Mouse (Mus musculus): ENCODE data around the gene Gabrb3. TPM values are rescaled to one million over a fixed set of nuclear protein-coding genes. Genes with fewer than 3 reads are reported as not detected.

Gene Gabrb3
- 1.6 and 1.9 TPM in 2 replicates for polyA plus RNA-seq (2015; fragmentation: Nextera tagmentation; extraction: Ambion mirVana)

GRCm38 (mm10) chr7:57419392-57419791, at the start of gene Gabrb3:
TSS of gene Gabrb3 (plus strand) at chr7:57419692.
- no peak for ATAC-seq (ENCODE audit: insufficient read depth, low FRiP score)
- H3K9ac ChIP-seq (ENCODE audit: low read length): no peak within 1 kb of the TSS
- H3K27me3 ChIP-seq (ENCODE audit: control insufficient read depth, insufficient read depth, low read length): no peaks in the 10 kb centered on the region
- H3K4me3 ChIP-seq (replicated peaks; ENCODE audit: low read length): no peak within 1 kb of the TSS
- no peaks in the 10 kb centered on the region for H3K9me3 ChIP-seq (replicated peaks; ENCODE audit: control insufficient read depth, low read length)
- no peaks in the 10 kb centered on the region for H3K36me3 ChIP-seq (ENCODE audit: control insufficient read depth, insufficient read depth, low read length)
- WGBS: 68% methylated on average over 2 of the region's 2 CpGs
- H3K4me1 ChIP-seq (ENCODE audit: control insufficient read depth, insufficient read depth, low read length): no peaks in the 10 kb centered on the region
- no peak within 1 kb of the TSS for H3K27ac ChIP-seq (ENCODE audit: low read length)
- no peak within 1 kb of the TSS for H3K4me2 ChIP-seq (ENCODE audit: low read depth, low read length)

GRCm38 (mm10) chr7:57384112-57384511, 35.4 kb upstream of the Gabrb3 start:
- ATAC-seq (ENCODE audit: insufficient read depth, low FRiP score): no peak
- Histone ChIP-seq H3K27ac (ENCODE audit: low read length) (no peak overlapping the region), H3K27me3 (ENCODE audit: control insufficient read depth, insufficient read depth, low read length) (peaks cover 15% of the 10 kb centered on the region), H3K9ac (ENCODE audit: low read length) (no peak overlapping the region), H3K9me3 (replicated peaks; ENCODE audit: control insufficient read depth, low read length) (no peaks in the 10 kb centered on the region), H3K36me3 (ENCODE audit: control insufficient read depth, insufficient read depth, low read length) (no peaks in the 10 kb centered on the region), H3K4me2 (ENCODE audit: low read depth, low read length) (no peak overlapping the region), H3K4me3 (replicated peaks; ENCODE audit: low read length) (no peak overlapping the region), H3K4me1 (ENCODE audit: control insufficient read depth, insufficient read depth, low read length) (0 out of 2 replicates have a peak, but pooled peaks cover 6% of the 10 kb centered on the region)
- WGBS: 16% methylated on average over 4 of the region's 4 CpGs

- Histone ChIP-seq H3K36me3 (ENCODE audit: control insufficient read depth, insufficient read depth, low read length) (no peaks in the 10 kb centered on the region), H3K4me1 (ENCODE audit: control insufficient read depth, insufficient read depth, low read length) (0 out of 2 replicates have a peak, but pooled peaks cover 6% of the 10 kb centered on the region), H3K27me3 (ENCODE audit: control insufficient read depth, insufficient read depth, low read length) (peaks cover 15% of the 10 kb centered on the region), H3K4me2 (ENCODE audit: low read depth, low read length) (peak within 1 kb of the TSS; percentile 96), H3K9ac (ENCODE audit: low read length) (peak within 1 kb of the TSS; percentile 69), H3K27ac (ENCODE audit: low read length) (no peak within 1 kb of the TSS), H3K4me3 (replicated peaks; ENCODE audit: low read length) (peak within 1 kb of the TSS; percentile 55), H3K9me3 (replicated peaks; ENCODE audit: control insufficient read depth, low read length) (no peaks in the 10 kb centered on the region)
- ATAC-seq (ENCODE audit: insufficient read depth, low FRiP score): peak; percentile 58; the same call in 1 of the 2 replicates
- 1% methylated on average over 69 of the region's 71 CpGs for WGBS
Measured at GRCm38 (mm10) chr7:57386517-57387340, 32.8 kb upstream of the Gabrb3 start, which contains the start of gene Gabrg3. TSS of gene Gabrg3 (minus strand) at chr7:57387188.

- H3K27me3 ChIP-seq (ENCODE audit: control insufficient read depth, insufficient read depth, low read length): peaks cover 15% of the 10 kb centered on the region
- 22% methylated on average over 6 of the region's 6 CpGs for WGBS
- H3K4me1 ChIP-seq (ENCODE audit: control insufficient read depth, insufficient read depth, low read length): 0 out of 2 replicates have a peak, but pooled peaks cover 6% of the 10 kb centered on the region
- ATAC-seq (ENCODE audit: insufficient read depth, low FRiP score): no peak
- H3K4me2 ChIP-seq (ENCODE audit: low read depth, low read length): peak overlapping the region; percentile 96
- H3K9ac ChIP-seq (ENCODE audit: low read length): peak overlapping the region; percentile 69
- no peaks in the 10 kb centered on the region for H3K9me3 ChIP-seq (replicated peaks; ENCODE audit: control insufficient read depth, low read length)
- peak overlapping the region; percentile 55 for H3K4me3 ChIP-seq (replicated peaks; ENCODE audit: low read length)
- H3K27ac ChIP-seq (ENCODE audit: low read length): no peak overlapping the region
- H3K36me3 ChIP-seq (ENCODE audit: control insufficient read depth, insufficient read depth, low read length): no peaks in the 10 kb centered on the region
Measured at GRCm38 (mm10) chr7:57387341-57387654, 32.2 kb upstream of the Gabrb3 start.

- ATAC-seq (ENCODE audit: insufficient read depth, low FRiP score): no peak
- Histone ChIP-seq H3K27ac (ENCODE audit: low read length) (no peak overlapping the region), H3K9ac (ENCODE audit: low read length) (no peak overlapping the region), H3K4me2 (ENCODE audit: low read depth, low read length) (no peak overlapping the region), H3K9me3 (replicated peaks; ENCODE audit: control insufficient read depth, low read length) (no peaks in the 10 kb centered on the region), H3K4me3 (replicated peaks; ENCODE audit: low read length) (no peak overlapping the region), H3K4me1 (ENCODE audit: control insufficient read depth, insufficient read depth, low read length) (0 out of 2 replicates have a peak, but pooled peaks cover 6% of the 10 kb centered on the region), H3K27me3 (ENCODE audit: control insufficient read depth, insufficient read depth, low read length) (peaks cover 15% of the 10 kb centered on the region), H3K36me3 (ENCODE audit: control insufficient read depth, insufficient read depth, low read length) (no peaks in the 10 kb centered on the region)
- WGBS: 40% methylated on average over 4 of the region's 4 CpGs
Measured at GRCm38 (mm10) chr7:57390046-57390445, 29.4 kb upstream of the Gabrb3 start.

GRCm38 (mm10) chr7:57393551-57393950, 25.9 kb upstream of the Gabrb3 start:
- 87% methylated on average over 4 of the region's 4 CpGs for WGBS
- no peak for ATAC-seq (ENCODE audit: insufficient read depth, low FRiP score)
- H3K27me3 ChIP-seq (ENCODE audit: control insufficient read depth, insufficient read depth, low read length): no peaks in the 10 kb centered on the region
- no peak overlapping the region for H3K9ac ChIP-seq (ENCODE audit: low read length)
- H3K9me3 ChIP-seq (replicated peaks; ENCODE audit: control insufficient read depth, low read length): no peaks in the 10 kb centered on the region
- no peaks in the 10 kb centered on the region for H3K4me1 ChIP-seq (ENCODE audit: control insufficient read depth, insufficient read depth, low read length)
- H3K27ac ChIP-seq (ENCODE audit: low read length): no peak overlapping the region
- H3K4me3 ChIP-seq (replicated peaks; ENCODE audit: low read length): no peak overlapping the region
- H3K4me2 ChIP-seq (ENCODE audit: low read depth, low read length): no peak overlapping the region
- no peaks in the 10 kb centered on the region for H3K36me3 ChIP-seq (ENCODE audit: control insufficient read depth, insufficient read depth, low read length)

GRCm38 (mm10) chr7:57411163-57411562, 8.3 kb upstream of the Gabrb3 start:
- H3K27ac ChIP-seq (ENCODE audit: low read length): no peak overlapping the region
- H3K4me3 ChIP-seq (replicated peaks; ENCODE audit: low read length): no peak overlapping the region
- no peak for ATAC-seq (ENCODE audit: insufficient read depth, low FRiP score)
- 87% methylated on average over 4 of the region's 4 CpGs for WGBS
- no peaks in the 10 kb centered on the region for H3K4me1 ChIP-seq (ENCODE audit: control insufficient read depth, insufficient read depth, low read length)
- no peak overlapping the region for H3K4me2 ChIP-seq (ENCODE audit: low read depth, low read length)
- no peak overlapping the region for H3K9ac ChIP-seq (ENCODE audit: low read length)
- no peaks in the 10 kb centered on the region for H3K9me3 ChIP-seq (replicated peaks; ENCODE audit: control insufficient read depth, low read length)
- no peaks in the 10 kb centered on the region for H3K36me3 ChIP-seq (ENCODE audit: control insufficient read depth, insufficient read depth, low read length)
- no peaks in the 10 kb centered on the region for H3K27me3 ChIP-seq (ENCODE audit: control insufficient read depth, insufficient read depth, low read length)

- no peaks in the 10 kb centered on the region for H3K9me3 ChIP-seq (replicated peaks; ENCODE audit: control insufficient read depth, low read length)
- ATAC-seq (ENCODE audit: insufficient read depth, low FRiP score): no peak
- H3K4me1 ChIP-seq (ENCODE audit: control insufficient read depth, insufficient read depth, low read length): no peaks in the 10 kb centered on the region
- 38% methylated on average over 1 of the region's 1 CpGs for WGBS
- H3K27ac ChIP-seq (ENCODE audit: low read length): no peak overlapping the region
- H3K9ac ChIP-seq (ENCODE audit: low read length): no peak overlapping the region
- H3K4me2 ChIP-seq (ENCODE audit: low read depth, low read length): no peak overlapping the region
- H3K4me3 ChIP-seq (replicated peaks; ENCODE audit: low read length): no peak overlapping the region
- H3K36me3 ChIP-seq (ENCODE audit: control insufficient read depth, insufficient read depth, low read length): no peaks in the 10 kb centered on the region
- no peaks in the 10 kb centered on the region for H3K27me3 ChIP-seq (ENCODE audit: control insufficient read depth, insufficient read depth, low read length)
Measured at GRCm38 (mm10) chr7:57412896-57413295, 6.6 kb upstream of the Gabrb3 start.

- H3K9me3 ChIP-seq (replicated peaks; ENCODE audit: control insufficient read depth, low read length): no peaks in the 10 kb centered on the region
- 61% methylated on average over 1 of the region's 1 CpGs for WGBS
- no peaks in the 10 kb centered on the region for H3K27me3 ChIP-seq (ENCODE audit: control insufficient read depth, insufficient read depth, low read length)
- no peak for ATAC-seq (ENCODE audit: insufficient read depth, low FRiP score)
- H3K4me3 ChIP-seq (replicated peaks; ENCODE audit: low read length): no peak overlapping the region
- H3K4me2 ChIP-seq (ENCODE audit: low read depth, low read length): no peak overlapping the region
- no peak overlapping the region for H3K27ac ChIP-seq (ENCODE audit: low read length)
- no peak overlapping the region for H3K9ac ChIP-seq (ENCODE audit: low read length)
- no peaks in the 10 kb centered on the region for H3K36me3 ChIP-seq (ENCODE audit: control insufficient read depth, insufficient read depth, low read length)
- H3K4me1 ChIP-seq (ENCODE audit: control insufficient read depth, insufficient read depth, low read length): no peaks in the 10 kb centered on the region
Measured at GRCm38 (mm10) chr7:57421044-57421443, 1.6 kb downstream of the Gabrb3 start.

Measured in stomach, embryonic 16.5 days (tissue).